Mouse (Mus musculus) erythroid progenitor cell, adult 5-6 weeks (primary cell): ENCODE data around the gene Lcn8. TPM values are rescaled to one million over a fixed set of nuclear protein-coding genes. Genes with fewer than 3 reads are reported as not detected.

Experiments used
- ATAC-seq: replicated peaks from 2 replicates; pipeline ENCODE4 v1.8.0; 2016; ENCODE audit warnings: moderate number of reproducible peaks, mild to moderate bottlenecking, moderate TSS enrichment, inconsistent platforms; ENCODE audit not compliant: poor library complexity, low FRiP score, severe bottlenecking
- total RNA-seq, 2 experiments: library from RNA; stranded (forward) in 1 of 2; stranded (reverse) in 1 of 2; fragments of 150-400 nt in 1 of 2; fragments of 186-747, 209-891 nt in 1 of 2; gene quantifications; 2 replicates each; pipeline versions ENCODE4 v1.2.3 to v1.2.4; 2015 to 2017; ENCODE audit warnings: low replicate concordance in 2 of 2

The Lcn8 gene
- total RNA-seq (2015; ENCODE audit: low replicate concordance) (not detected in 2 replicates), total RNA-seq (2017; ENCODE audit: low replicate concordance) (not detected in 2 replicates)

- no peak for ATAC-seq
Observed at GRCm38 (mm10) chr2:25652902-25653301, at the start of gene Lcn8. TSS of gene Lcn8 (plus strand) at chr2:25653120.

GRCm38 (mm10) chr2:25607761-25608622 is 44.9 kb upstream of the Lcn8 start, which contains the start of gene Rabl6:
TSS of gene Rabl6 (minus strand) at chr2:25608521.
- ATAC-seq: peak; percentile 96

DNA sequence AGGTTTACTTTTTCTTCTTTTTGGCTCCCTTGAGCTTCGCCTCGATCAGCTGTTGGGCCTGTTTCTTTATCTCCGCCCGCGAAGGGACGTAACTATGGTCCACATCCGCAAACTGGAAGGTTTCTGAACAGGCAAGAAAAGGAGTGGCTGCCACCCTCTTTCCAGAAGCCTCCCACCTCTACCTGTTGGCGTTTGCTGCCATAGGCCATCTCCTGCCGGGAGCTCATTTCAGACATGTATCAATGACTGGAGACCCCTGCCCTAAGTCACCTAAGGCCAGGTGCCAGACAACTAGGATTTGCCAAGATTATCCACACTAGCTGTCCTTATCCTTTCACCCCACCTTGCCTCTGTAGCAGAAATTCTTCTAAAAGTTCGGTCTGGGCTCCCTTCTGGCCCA is 44.2 kb upstream of the Lcn8 start:
- ATAC-seq: no peak

- no peak for ATAC-seq
Observed at GRCm38 (mm10) chr2:25616398-25616797, 36.5 kb upstream of the Lcn8 start.

DNA sequence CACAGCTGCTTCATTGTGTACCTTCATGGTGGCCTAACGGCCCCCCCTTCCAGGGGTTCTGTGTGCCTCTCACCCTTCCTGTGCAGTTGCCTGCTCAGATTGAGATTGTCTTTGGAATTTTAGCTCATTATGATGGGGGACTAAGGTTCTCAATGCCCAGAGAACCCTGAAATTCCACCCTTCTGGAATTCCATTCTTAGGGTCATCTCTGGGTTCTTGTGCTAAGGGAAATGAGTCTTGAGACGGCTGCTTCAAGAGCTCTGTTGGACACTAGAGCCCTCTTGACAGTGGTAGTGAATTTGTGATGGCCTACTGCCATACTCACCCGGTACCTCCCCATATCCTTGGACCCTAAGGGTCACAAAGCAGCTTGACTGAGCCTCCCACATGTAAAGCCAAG is 35.3 kb upstream of the Lcn8 start, which contains the start of gene Ccdc183:
Gene Ccdc183, minus strand, starts transcription at position 101 of the 400 bp plus-strand sequence.
- ATAC-seq: no peak

- ATAC-seq: no peak
Observed at GRCm38 (mm10) chr2:25620386-25620785, 32.5 kb upstream of the Lcn8 start.

DNA sequence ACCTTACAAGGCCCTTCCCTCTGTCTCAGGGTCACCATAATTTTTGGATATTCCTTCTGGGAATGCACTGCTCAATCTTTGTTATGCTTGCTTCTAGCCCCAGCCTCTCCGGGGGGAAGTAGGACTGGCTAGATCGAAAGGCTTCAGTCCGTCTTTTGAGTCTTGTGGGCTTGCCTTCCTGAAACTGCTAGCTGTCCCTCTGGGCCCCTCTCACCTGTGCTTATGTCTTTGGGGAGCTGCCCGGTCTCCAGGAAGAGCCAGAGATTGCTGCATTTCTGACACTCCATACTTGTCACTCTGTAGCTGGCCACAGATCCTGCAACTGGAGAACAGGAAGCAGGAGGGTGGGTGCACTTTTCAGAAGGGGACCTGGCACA is 32.1 kb upstream of the Lcn8 start:
- no peak for ATAC-seq

DNA sequence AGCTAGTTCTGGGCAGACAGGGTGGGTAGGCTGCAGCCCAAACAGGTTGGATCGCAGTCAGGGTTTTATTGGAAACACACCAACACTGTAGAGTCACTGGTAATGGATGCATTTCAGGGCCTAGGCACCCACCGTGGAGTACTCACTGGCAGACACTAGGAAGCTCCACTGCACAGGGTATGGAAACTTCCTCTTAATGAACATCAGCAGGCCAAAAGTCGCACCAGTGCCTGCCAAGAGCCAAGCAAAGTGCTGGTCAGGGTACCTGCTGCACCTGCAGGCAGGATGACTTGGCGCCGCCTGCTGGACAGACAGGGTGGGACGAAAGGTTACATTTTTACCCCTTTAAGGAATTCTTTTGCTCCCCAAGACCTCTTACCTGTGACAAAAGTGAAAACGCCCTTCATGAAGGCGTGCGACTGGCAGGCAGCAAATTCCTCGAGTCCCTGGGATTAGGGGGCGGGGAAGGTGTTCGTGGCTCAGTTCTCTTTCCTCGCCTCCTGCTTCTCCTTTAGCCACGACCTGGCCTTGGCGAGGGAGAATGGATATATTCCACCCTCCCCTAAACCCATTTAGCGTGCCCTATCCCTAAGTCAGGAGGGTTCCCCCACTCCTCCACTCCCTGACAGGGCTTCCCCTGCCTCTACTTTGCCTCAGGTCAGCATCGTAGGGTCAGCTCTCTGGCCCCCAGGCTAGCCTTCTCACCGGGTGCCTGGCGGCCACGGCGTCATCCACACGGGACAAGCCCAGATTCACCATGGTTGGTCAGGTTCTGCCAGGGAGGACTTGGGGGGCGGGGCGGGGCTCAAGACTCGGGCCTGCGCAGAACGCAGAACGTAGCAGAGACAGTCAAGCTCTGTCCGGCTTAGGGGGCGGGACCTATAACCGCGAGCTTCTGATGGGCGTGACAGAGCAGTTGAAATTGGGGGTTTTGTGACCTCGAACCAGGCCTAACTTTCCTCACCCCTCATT is 31.4 kb upstream of the Lcn8 start, which contains the start of gene Tmem141:
Gene Tmem141, minus strand, starts transcription at position 777 of the 972 bp plus-strand sequence.
- 0 out of 2 replicates have a peak, but pooled peaks have one; percentile 48 for ATAC-seq

- ATAC-seq: no peak
Observed at GRCm38 (mm10) chr2:25625986-25626385, 26.9 kb upstream of the Lcn8 start.

- no peak for ATAC-seq
Observed at GRCm38 (mm10) chr2:25627811-25628210, 25.1 kb upstream of the Lcn8 start, which contains the start of gene Fcna. TSS of gene Fcna (minus strand) at chr2:25628030.

DNA sequence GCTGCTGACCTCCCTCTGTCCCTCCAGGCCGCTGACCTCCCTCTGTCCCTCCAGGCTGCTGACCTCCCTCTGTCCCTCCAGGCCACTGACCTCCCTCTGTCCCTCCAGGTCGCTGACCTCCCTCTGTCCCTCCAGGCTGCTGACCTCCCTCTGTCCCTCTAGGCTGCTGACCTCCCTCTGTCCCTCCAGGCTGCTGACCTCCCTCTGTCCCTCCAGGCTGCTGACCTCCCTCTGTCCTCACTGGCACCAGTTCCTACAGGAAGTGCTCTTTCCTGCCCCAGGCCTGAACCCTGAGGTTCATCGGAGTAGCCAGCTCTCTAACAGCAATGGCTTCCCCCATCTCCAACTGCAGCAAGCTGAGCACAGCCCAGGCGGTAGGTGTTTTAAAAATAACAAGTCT is 24.2 kb upstream of the Lcn8 start:
- no peak for ATAC-seq

DNA sequence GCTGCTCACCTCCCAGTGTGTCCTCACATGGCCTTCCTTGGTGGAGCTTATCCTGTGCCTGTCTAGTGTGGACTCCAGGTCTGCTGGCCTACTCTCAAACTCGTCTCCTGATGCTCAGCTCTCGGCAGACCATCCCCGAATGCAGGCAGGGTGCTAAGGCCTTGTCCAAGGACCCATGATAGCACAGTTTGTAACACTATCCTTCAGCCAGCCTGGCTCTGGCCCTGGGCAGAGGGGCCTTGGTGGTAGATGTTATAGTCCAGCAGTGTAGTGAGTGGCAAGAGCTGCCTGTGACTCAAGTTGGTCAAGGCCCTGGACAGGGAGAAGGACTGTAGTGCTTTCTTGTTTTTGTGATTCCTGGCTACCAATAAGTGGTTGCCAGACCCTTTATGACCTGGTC is 19.3 kb upstream of the Lcn8 start:
- ATAC-seq: no peak

GRCm38 (mm10) chr2:25634046-25634445 is 18.9 kb upstream of the Lcn8 start:
- ATAC-seq: no peak

DNA sequence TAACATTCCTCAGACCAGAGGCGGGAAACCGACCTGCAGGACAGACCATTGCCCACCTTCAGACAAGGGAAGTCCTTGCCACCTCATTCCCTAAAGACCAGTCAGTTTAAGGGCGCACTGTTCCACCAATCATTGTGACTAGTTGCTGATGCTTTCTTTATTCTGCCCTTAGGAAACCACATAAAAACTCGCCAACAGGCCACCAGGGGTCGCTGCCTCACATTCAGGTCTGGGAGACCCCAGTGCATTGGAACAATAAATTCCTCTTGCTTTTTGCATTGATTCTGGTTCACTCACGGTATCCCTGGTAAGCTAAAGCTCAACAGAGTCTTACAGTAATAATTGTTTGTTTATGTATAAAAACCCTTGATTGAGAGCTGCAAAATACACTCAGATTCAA is 13.0 kb upstream of the Lcn8 start:
- ATAC-seq: no peak

DNA sequence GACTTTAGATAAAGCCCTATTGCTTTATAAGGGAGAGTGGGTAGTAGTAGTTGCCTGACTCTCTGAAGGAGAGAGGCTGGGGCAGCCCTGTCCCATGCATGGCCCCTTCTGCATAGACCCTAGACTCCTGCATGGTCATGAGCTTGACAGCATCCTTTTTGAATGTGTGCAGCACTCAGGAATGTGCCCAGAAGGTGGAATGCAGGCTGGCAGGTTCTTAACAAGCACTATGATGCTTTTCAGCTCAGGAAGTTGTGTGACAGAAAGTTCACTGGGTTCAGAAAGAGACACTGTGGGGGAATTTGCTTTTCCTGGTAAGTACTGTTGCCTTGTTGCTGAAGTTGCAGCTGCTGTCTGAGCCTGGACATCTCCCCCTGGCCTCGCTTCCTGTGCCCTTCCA is 1.6 kb downstream of the Lcn8 start:
- no peak for ATAC-seq

GRCm38 (mm10) chr2:25656691-25657090 is 3.8 kb downstream of the Lcn8 start:
- no peak for ATAC-seq

GRCm38 (mm10) chr2:25657246-25657645 is 4.3 kb downstream of the Lcn8 start:
- no peak for ATAC-seq

GRCm38 (mm10) chr2:25657652-25658051 is 4.7 kb downstream of the Lcn8 start, which contains the start of gene Lcn5:
TSS of gene Lcn5 (plus strand) at chr2:25657952.
- ATAC-seq: no peak

DNA sequence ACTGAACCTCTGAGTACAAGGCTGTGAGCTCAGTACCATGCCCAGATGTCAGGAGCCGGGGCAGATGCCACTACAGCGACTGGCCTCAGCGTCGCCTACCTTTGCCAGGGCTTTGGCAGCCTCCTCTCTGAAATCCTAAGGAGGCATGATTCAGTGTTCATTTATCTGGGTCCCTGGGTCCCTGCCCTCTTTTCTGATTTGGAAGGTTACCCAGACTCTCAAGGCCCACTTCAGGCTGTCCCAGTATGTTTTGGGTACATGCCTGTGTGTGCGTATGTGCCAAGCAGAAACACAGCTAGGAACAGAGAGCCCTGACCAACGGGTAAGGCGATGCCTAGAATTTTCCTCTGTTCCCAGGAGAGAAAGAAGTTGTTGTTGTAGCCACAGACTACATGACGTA is 7.4 kb downstream of the Lcn8 start:
- ATAC-seq: no peak
